Mouse (Mus musculus) testis, adult 2 months (tissue): ENCODE results near the gene Megf9.

Experiments
- CTCF ChIP-seq: fragments of 200-500 bp; IDR thresholded peaks from 2 replicates; pipeline ENCODE4 v1.5.1; 2012; ENCODE audit warnings: low read depth, mild to moderate bottlenecking, inconsistent platforms, low read length, moderate library complexity; ENCODE audit not compliant: control insufficient read depth, insufficient read depth, insufficient replicate concordance
- POLR2A ChIP-seq: fragments of 200-500 bp; IDR thresholded peaks from 2 replicates; pipeline ENCODE4 v1.6.1; 2012; ENCODE audit warnings: low read depth, mild to moderate bottlenecking, inconsistent platforms, low read length, moderate library complexity; ENCODE audit not compliant: control insufficient read depth

GRCm38 (mm10) chr4:70535289-70535688 lies 494 bp upstream of the Megf9 start:
- no peak for TF ChIP-seq CTCF
- TF ChIP-seq POLR2A, result no peak
